Mouse (Mus musculus) heart, postnatal 0 days (tissue): ENCODE measurements at regions not wholly inside any gene's neighbourhood (a gene's known extent, or its start where the extent isn't known, plus 50 kb on each side); places are given as distances from the start of the nearest gene placed in this dataset.

Experiments
- CTCF ChIP-seq: IDR thresholded peaks from 2 replicates; pipeline ENCODE4 v1.5.1; 2016; ENCODE audit warnings: antibody characterized with exemption, control low read depth, low read depth
- EP300 ChIP-seq: IDR thresholded peaks from 2 replicates; pipeline ENCODE4 v1.6.1; 2016; ENCODE audit warnings: antibody characterized with exemption, low read depth

DNA sequence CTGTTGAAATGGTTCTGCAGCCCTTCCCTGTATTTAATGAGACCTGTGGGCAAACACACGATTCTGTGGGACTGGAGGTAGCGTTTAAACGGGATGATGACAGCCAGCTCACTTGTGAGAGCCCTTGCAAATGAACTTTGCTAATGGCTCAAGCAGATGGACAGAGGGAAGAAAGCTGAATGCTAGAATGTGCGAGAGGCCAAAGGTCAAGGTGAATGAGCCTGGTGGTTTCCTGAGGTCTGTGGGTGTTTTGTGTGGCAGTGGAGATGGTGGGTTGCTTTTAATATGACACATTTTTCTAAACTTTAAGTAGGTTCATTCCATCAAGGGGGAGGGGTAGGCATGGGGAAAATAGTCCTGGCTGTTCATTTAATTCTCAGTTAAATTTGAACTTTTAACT is 113.7 kb upstream of the Cep162 start:
- TF ChIP-seq CTCF (no peak), EP300 (no peak)
